Mouse (Mus musculus) lung, postnatal 0 days (tissue): ENCODE data around the gene Sfmbt1. TPM values are rescaled to one million over a fixed set of nuclear protein-coding genes. Genes with fewer than 3 reads are reported as not detected.
A peak's percentile ranks its signal among the peaks of the same experiment; 100 is the strongest.

Source experiments
- ATAC-seq: fragments of 200-750 bp; cut with Nextera tagmentation; 2 replicates; pipeline ENCODE4 v1.8.0; 2017; ENCODE audit warnings: moderate library complexity
- DNase-seq: peaks from one replicate; pipeline ENCODE4 v3.0.0-alpha.2; 2016; ENCODE audit warnings: low spot score
- H3K27ac ChIP-seq: fragments of 300-500 bp; sonication (generic); 2 replicates; pipeline ENCODE4 v1.5.1; 2014; ENCODE audit warnings: antibody characterized with exemption, mild to moderate bottlenecking, low read length, mixed read lengths
- H3K27me3 ChIP-seq: fragments of 300-500 bp; sonication (generic); replicated peaks from 2 replicates; pipeline ENCODE4 v1.6.1; 2014; ENCODE audit warnings: low read length, mixed read lengths; ENCODE audit not compliant: insufficient read depth
- H3K36me3 ChIP-seq: fragments of 300-500 bp; sonication (generic); 2 replicates; pipeline ENCODE4 v1.6.1; 2014; ENCODE audit warnings: low read length, mixed read lengths; ENCODE audit not compliant: insufficient read depth
- H3K4me1 ChIP-seq: fragments of 300-500 bp; sonication (generic); 2 replicates; pipeline ENCODE4 v1.6.1; 2014; ENCODE audit warnings: antibody characterized with exemption, low read depth, low read length, mixed read lengths; ENCODE audit not compliant: insufficient read depth
- H3K4me2 ChIP-seq: fragments of 300-500 bp; sonication (generic); replicated peaks from 2 replicates; pipeline ENCODE4 v1.6.1; 2014; ENCODE audit warnings: low read depth, mild to moderate bottlenecking, low read length, moderate library complexity, mixed read lengths
- H3K4me3 ChIP-seq: fragments of 300-500 bp; sonication (generic); 2 replicates; pipeline ENCODE4 v1.5.1; 2014; ENCODE audit warnings: low read depth, low read length
- H3K9ac ChIP-seq: fragments of 300-500 bp; sonication (generic); replicated peaks from 2 replicates; pipeline ENCODE4 v1.6.1; 2014; ENCODE audit warnings: low read depth, mild to moderate bottlenecking
- H3K9me3 ChIP-seq: fragments of 300-500 bp; sonication (generic); 2 replicates; pipeline ENCODE4 v1.6.1; 2016; ENCODE audit warnings: low read length, mixed read lengths
- CTCF ChIP-seq: IDR thresholded peaks from 2 replicates; pipeline ENCODE4 v1.5.1; 2016; ENCODE audit warnings: antibody characterized with exemption, mild to moderate bottlenecking
- EP300 ChIP-seq: IDR thresholded peaks from 2 replicates; pipeline ENCODE4 v1.6.1; 2016; ENCODE audit warnings: antibody characterized with exemption, mild to moderate bottlenecking, control low read depth
- WGBS: fragments of 180-500 bp; shearing (Covaris S2); extraction: QIAGEN DNeasy Blood & Tissue Kit; methylation state at CpG from one replicate; pipeline ENCODE4 v1.1.7; 2014; 5-methylcytosine and 5-hydroxymethylcytosine counted together
- polyA plus RNA-seq: library from polyadenylated mRNA; unstranded; fragments of >200 nt; fragmentation: Nextera tagmentation; extraction: Ambion mirVana; gene quantifications from 2 replicates; pipeline ENCODE4 v1.2.1, GENCODE M21; 2015

The Sfmbt1 gene
- polyA plus RNA-seq, 1 experiment from 2014 or later, result 8.2 TPM

DNA sequence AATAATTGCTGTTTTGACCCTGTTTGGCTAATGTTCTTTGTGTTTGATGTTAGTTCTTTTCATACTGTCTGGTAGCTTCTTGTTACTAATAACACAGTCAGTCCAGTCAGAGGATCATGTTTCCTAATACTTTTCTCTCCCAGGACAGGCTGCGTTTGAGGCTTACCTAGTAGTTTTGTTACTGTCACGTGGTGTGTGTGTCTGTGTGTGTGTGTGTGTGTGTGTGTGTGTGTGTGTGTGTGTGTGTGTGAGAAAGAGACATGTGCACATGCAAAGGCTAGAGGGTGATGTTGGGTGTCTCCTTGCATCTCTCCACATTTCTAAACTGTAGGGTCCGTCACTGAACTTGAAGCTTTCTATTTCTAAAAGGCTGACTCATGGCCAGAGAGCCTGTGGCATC is 78.2 kb downstream of the Sfmbt1 start:
- H3K9me3 ChIP-seq, result no peaks in the 10 kb centered on the region
- H3K9ac ChIP-seq, result no peak overlapping the region
- TF ChIP-seq EP300 (no peak), CTCF (no peak)
- H3K4me3 ChIP-seq, result no peak overlapping the region
- 79% methylated on average over 3 of the region's 3 CpGs for WGBS
- no peak overlapping the region for H3K4me2 ChIP-seq
- H3K36me3 ChIP-seq, result no peaks in the 10 kb centered on the region
- no peak for ATAC-seq
- no peak overlapping the region for H3K27ac ChIP-seq
- H3K27me3 ChIP-seq, result no peaks in the 10 kb centered on the region
- no peaks in the 10 kb centered on the region for H3K4me1 ChIP-seq
- DNase-seq, result no peak

- Histone ChIP-seq H3K4me2 (no peak overlapping the region), H3K9me3 (no peaks in the 10 kb centered on the region), H3K4me1 (no peaks in the 10 kb centered on the region), H3K27me3 (no peaks in the 10 kb centered on the region), H3K27ac (no peak overlapping the region), H3K36me3 (no peaks in the 10 kb centered on the region), H3K4me3 (no peak overlapping the region), H3K9ac (no peak overlapping the region)
- peak; percentile 52 for ATAC-seq
- WGBS, result 50% methylated on average over 2 of the region's 2 CpGs
- DNase-seq, result peak; percentile 62
- 0 out of 2 replicates have a peak, but pooled peaks have one; percentile 25 for TF ChIP-seq EP300
- TF ChIP-seq CTCF, result no peak
These were observed 87.1 kb downstream of the Sfmbt1 start for GRCm38 (mm10) chr14:30801756-30802155.

DNA sequence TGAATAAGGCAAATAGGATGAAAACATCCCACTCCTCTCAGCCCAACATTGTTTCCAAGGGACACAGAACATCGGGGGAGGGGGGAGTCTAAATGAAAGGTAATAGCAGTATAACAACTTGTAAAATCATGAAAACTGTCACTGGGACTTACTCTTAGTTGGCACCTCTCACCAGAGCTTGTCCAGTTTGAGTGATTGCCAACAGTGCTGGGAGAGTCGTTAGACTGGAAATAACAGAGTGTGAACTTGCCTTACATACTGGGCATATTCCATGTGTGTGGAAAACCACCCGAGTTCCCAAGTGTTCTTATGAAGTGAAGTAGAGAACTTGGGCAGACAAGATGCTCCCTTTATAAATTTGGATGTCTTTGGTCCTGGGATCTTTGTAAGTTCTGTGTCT is 106.5 kb downstream of the Sfmbt1 start:
- 0 out of 2 replicates have a peak, but pooled peaks cover 7% of the 10 kb centered on the region for H3K36me3 ChIP-seq
- H3K27me3 ChIP-seq, result no peaks in the 10 kb centered on the region
- WGBS, result 57% methylated on average over 3 of the region's 3 CpGs
- no peak overlapping the region for H3K9ac ChIP-seq
- H3K9me3 ChIP-seq, result no peaks in the 10 kb centered on the region
- ATAC-seq (no peak), DNase-seq (peak; percentile 20)
- H3K27ac ChIP-seq, result no peak overlapping the region
- no peak overlapping the region for H3K4me2 ChIP-seq
- peaks cover 5% of the 10 kb centered on the region; the same call in 1 of the 2 replicates for H3K4me1 ChIP-seq
- H3K4me3 ChIP-seq, result no peak overlapping the region
- TF ChIP-seq CTCF (no peak), EP300 (no peak)

GRCm38 (mm10) chr14:30824456-30824995 is 109.9 kb downstream of the Sfmbt1 start:
- H3K27ac ChIP-seq, result peak overlapping the region; percentile 66; the same call in 1 of the 2 replicates
- 43% methylated on average over 6 of the region's 6 CpGs for WGBS

DNA sequence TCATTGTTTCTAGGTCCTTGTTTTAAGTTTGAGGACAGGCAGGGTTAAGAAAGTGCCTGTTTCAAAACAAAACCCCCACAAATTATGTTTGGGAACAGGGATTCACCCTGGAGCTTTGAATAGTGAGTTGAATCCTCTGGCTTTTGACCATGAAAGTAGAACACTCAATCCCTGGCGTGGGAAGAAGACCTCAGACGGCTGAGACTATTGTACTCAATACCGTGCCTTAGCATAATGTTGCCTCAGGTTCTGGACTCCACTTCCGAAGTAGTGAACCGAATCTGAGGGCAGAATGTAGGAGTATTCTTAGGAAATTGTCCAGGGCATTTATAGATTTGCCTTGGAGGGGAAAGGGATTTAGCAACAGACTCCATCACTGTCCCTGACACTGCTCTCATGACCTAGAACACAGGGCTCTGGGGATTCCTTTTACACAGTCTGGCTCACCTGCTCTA is 110.4 kb downstream of the Sfmbt1 start:
- H3K9ac ChIP-seq, result peak overlapping the region; percentile 62; the same call in 1 of the 2 replicates
- H3K4me2 ChIP-seq, result peak overlapping the region; percentile 76
- TF ChIP-seq EP300 (no peak), CTCF (no peak)
- ATAC-seq (no peak), DNase-seq (no peak)
- peak overlapping the region; percentile 81 for H3K4me3 ChIP-seq
- no peaks in the 10 kb centered on the region for H3K27me3 ChIP-seq
- H3K36me3 ChIP-seq, result no peaks in the 10 kb centered on the region
- 25% methylated on average over 5 of the region's 5 CpGs for WGBS
- peak overlapping the region; percentile 66; the same call in 1 of the 2 replicates for H3K27ac ChIP-seq
- no peaks in the 10 kb centered on the region for H3K9me3 ChIP-seq
- peaks cover 23% of the 10 kb centered on the region; the same call in 1 of the 2 replicates for H3K4me1 ChIP-seq

More at GRCm38 (mm10) chr14:30824456-30824995, 109.9 kb downstream of the Sfmbt1 start:
- peak; percentile 62 for TF ChIP-seq EP300
- no peak for TF ChIP-seq CTCF
- ATAC-seq (peak; percentile 8; the same call in 1 of the 2 replicates), DNase-seq (peak; percentile 66)
- H3K9me3 ChIP-seq, result no peaks in the 10 kb centered on the region
- H3K4me3 ChIP-seq, result no peak overlapping the region
- peaks cover 23% of the 10 kb centered on the region; the same call in 1 of the 2 replicates for H3K4me1 ChIP-seq
- no peaks in the 10 kb centered on the region for H3K36me3 ChIP-seq
- H3K4me2 ChIP-seq, result peak overlapping the region; percentile 76; the same call in 1 of the 2 replicates
- no peaks in the 10 kb centered on the region for H3K27me3 ChIP-seq
- H3K9ac ChIP-seq, result no peak overlapping the region

- H3K4me2 ChIP-seq, result peak within 1 kb of the TSS; percentile 76
- TF ChIP-seq CTCF (no peak; the same call in none of the 2 replicates), EP300 (no peak)
- H3K9me3 ChIP-seq, result no peaks in the 10 kb centered on the region
- ATAC-seq (peak; percentile 88), DNase-seq (peak; percentile 92)
- H3K36me3 ChIP-seq, result no peaks in the 10 kb centered on the region
- no peaks in the 10 kb centered on the region for H3K27me3 ChIP-seq
- peak within 1 kb of the TSS; percentile 81 for H3K27ac ChIP-seq
- H3K9ac ChIP-seq, result peak within 1 kb of the TSS; percentile 62
- H3K4me1 ChIP-seq, result peaks cover 25% of the 10 kb centered on the region; the same call in 1 of the 2 replicates
- WGBS, result 1% methylated on average over 62 of the region's 68 CpGs
- H3K4me3 ChIP-seq, result peak within 1 kb of the TSS; percentile 81
These were observed 111.0 kb downstream of the Sfmbt1 start, which contains the start of gene Tmem110 for GRCm38 (mm10) chr14:30825476-30826131. Tmem110 (plus strand) TSS chr14:30825590.
